17 mouse cellular contexts compared by ENCODE assay signal in the genomic region with DNA sequence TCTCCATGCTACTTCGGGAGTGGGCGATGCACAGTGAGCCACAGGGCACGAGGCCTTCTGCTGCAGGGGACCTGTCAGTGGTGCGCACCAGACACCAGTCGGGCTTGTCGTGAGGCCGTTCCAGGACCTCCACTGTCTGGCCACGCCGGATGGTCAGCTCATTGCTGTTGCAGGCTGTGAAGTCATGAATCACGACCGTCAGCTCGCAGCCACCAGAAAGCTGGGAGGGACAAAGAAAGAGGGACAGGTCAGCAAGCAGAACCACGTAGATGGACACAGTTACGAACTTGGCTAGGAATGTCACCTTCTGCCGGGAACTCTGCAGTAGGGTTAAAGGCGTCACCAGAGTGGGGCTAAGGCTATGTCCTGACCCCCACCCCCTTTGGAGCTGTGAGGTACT.
DNase-seq lines count a peak whose midpoint lies in the region; ATAC-seq and TF ChIP-seq lines count a peak whose summit lies in the region.
"Had no signal": no experiment of that assay in that cellular context is flagged by ENCODE, and none has a peak within 500 bp of the region (broad histone marks: within the 10 kb centered on the region; RNA-seq: fewer than 3 reads in every experiment).

No protein-coding gene starts in this region.

- peaks cover 86% of the 10 kb centered on the region for H3K4me1 ChIP-seq in embryonic facial prominence, embryonic 12.5 days
- H3K4me1 ChIP-seq in embryonic facial prominence, embryonic 14.5 days (ENCODE audit: control insufficient read depth, insufficient read depth, low read length): peaks cover 62% of the 10 kb centered on the region

- no peak overlapping the region for H3ac ChIP-seq in myocyte (ENCODE audit: control insufficient read depth, insufficient read length)

- ATAC-seq in embryonic facial prominence, embryonic 12.5 days (ENCODE audit: insufficient number of reproducible peaks, insufficient read depth, low FRiP score, low TSS enrichment): no peak
- no peak for ATAC-seq in embryonic facial prominence, embryonic 14.5 days (ENCODE audit: low read depth)
- ATAC-seq in cerebellum, adult (ENCODE audit: insufficient number of reproducible peaks, low FRiP score, low TSS enrichment): no peak
- ATAC-seq: activated CD4-positive, CD25-positive, alpha-beta regulatory T cell, adult 4 months; midbrain, embryonic 16.5 days had no signal

- 87% methylated on average over 16 of the region's 16 CpGs for WGBS in embryonic facial prominence, embryonic 12.5 days
- 88% methylated on average over 15 of the region's 16 CpGs for WGBS in embryonic facial prominence, embryonic 14.5 days

- H3K9me3 ChIP-seq in embryonic facial prominence, embryonic 12.5 days: no peaks in the 10 kb centered on the region
- no peaks in the 10 kb centered on the region for H3K9me3 ChIP-seq in embryonic facial prominence, embryonic 14.5 days (ENCODE audit: control insufficient read depth, low read length)
- H3K9me3 ChIP-seq: heart, embryonic 13.5 days; hindbrain, embryonic 12.5 days; liver, embryonic 13.5 days had no signal

- H3K27ac ChIP-seq in embryonic facial prominence, embryonic 12.5 days: peak overlapping the region; percentile 46; the same call in 1 of the 2 replicates
- peak overlapping the region; percentile 34; the same call in 1 of the 2 replicates for H3K27ac ChIP-seq in embryonic facial prominence, embryonic 14.5 days (replicated peaks; ENCODE audit: low read depth, low read length)
- H3K27ac ChIP-seq: hindbrain, embryonic 12.5 days; liver, embryonic 13.5 days had no signal

- H3K4me2 ChIP-seq in embryonic facial prominence, embryonic 12.5 days (replicated peaks): no peak overlapping the region
- no peak overlapping the region for H3K4me2 ChIP-seq in embryonic facial prominence, embryonic 14.5 days (ENCODE audit: low read depth, low read length)
- no peak overlapping the region for H3K4me2 ChIP-seq in myocyte (ENCODE audit: low read depth)
- H3K4me2 ChIP-seq: heart, embryonic 13.5 days; hindbrain, embryonic 12.5 days; liver, embryonic 13.5 days had no signal

- TF ChIP-seq POLR2A in myocyte (IDR thresholded peaks at IDR 0.05; ENCODE audit: insufficient read length, low read depth): peak; percentile 10

- H3K4me3 ChIP-seq in embryonic facial prominence, embryonic 12.5 days: no peak overlapping the region
- H3K4me3 ChIP-seq in embryonic facial prominence, embryonic 14.5 days (ENCODE audit: low read depth, low read length): no peak overlapping the region
- H3K4me3 ChIP-seq in myocyte: no peak overlapping the region
- H3K4me3 ChIP-seq: heart, embryonic 13.5 days; hindbrain, embryonic 12.5 days; liver, embryonic 13.5 days had no signal

- H3K79me2 ChIP-seq in myocyte (ENCODE audit: control insufficient read depth, insufficient read depth): no peaks in the 10 kb centered on the region

- H3K36me3 ChIP-seq in embryonic facial prominence, embryonic 12.5 days: peaks cover 31% of the 10 kb centered on the region
- peaks cover 37% of the 10 kb centered on the region for H3K36me3 ChIP-seq in embryonic facial prominence, embryonic 14.5 days (ENCODE audit: control insufficient read depth, insufficient read depth, low read length)
- H3K36me3 ChIP-seq in myocyte (ENCODE audit: control insufficient read depth, insufficient read depth): peaks cover 60% of the 10 kb centered on the region

- no peak overlapping the region for H3K9ac ChIP-seq in embryonic facial prominence, embryonic 12.5 days
- H3K9ac ChIP-seq in embryonic facial prominence, embryonic 14.5 days (ENCODE audit: low read depth, low read length): no peak overlapping the region
- H3K9ac ChIP-seq: hindbrain, embryonic 12.5 days; liver, embryonic 13.5 days had no signal

- DNase-seq in kidney, postnatal 4 days: peak; percentile 46 to 61
- DNase-seq in kidney, postnatal 36 days: no peak
- DNase-seq in embryonic facial prominence, embryonic 14.5 days (ENCODE audit: low spot score): no peak
- no peak for DNase-seq in retina, embryonic 14.5 days (ENCODE audit: low spot score)
- DNase-seq: cerebellum, adult 11-12 months; gastrocnemius, postnatal 25 days; liver, embryonic 13.5 days; right cerebral cortex, postnatal 14 days; thymus, postnatal 25 days had no signal

- no peaks in the 10 kb centered on the region for H3K27me3 ChIP-seq in embryonic facial prominence, embryonic 12.5 days
- H3K27me3 ChIP-seq in embryonic facial prominence, embryonic 14.5 days (replicated peaks; ENCODE audit: control insufficient read depth, insufficient read depth, low read length): no peaks in the 10 kb centered on the region
- no peaks in the 10 kb centered on the region for H3K27me3 ChIP-seq in myocyte (ENCODE audit: control insufficient read depth, insufficient read depth, insufficient read length)
- H3K27me3 ChIP-seq: CH12.LX; heart, embryonic 13.5 days; hindbrain, embryonic 12.5 days; liver, embryonic 13.5 days had no signal

TF ChIP-seq in myocyte, 11 proteins besides CTCF, POLR2A, EP300 and RAD21:
- TF ChIP-seq REST (IDR thresholded peaks at IDR 0.05; ENCODE audit: insufficient read depth, insufficient read length) (no peak), MYOG (IDR thresholded peaks at IDR 0.05; ENCODE audit: control insufficient read depth in 1 of 3, insufficient read depth in 1 of 3, insufficient read length in 2 of 3, low read depth in 2 of 3) (no peak), USF1 (IDR thresholded peaks at IDR 0.05; ENCODE audit: low read depth) (no peak), POLR2AphosphoS2 (IDR thresholded peaks at IDR 0.05; ENCODE audit: insufficient read length, low read depth) (peak; percentile 45), TCF12 (IDR thresholded peaks at IDR 0.05; ENCODE audit: insufficient read depth, poor library complexity, severe bottlenecking) (no peak), TCF3 (IDR thresholded peaks at IDR 0.05; ENCODE audit: insufficient read length, low read depth) (no peak)

Comparison
In these comparisons a context has a peak if more than half of its experiments do, and no peak if none do; other contexts are left out.
1. DNase-seq: peak in kidney, postnatal 4 days (2 of 2); none in kidney, postnatal 36 days (0 of 2), embryonic facial prominence, embryonic 14.5 days (single experiment) and retina, embryonic 14.5 days (single experiment).